Mouse (Mus musculus): ENCODE measurements around the gene 2010315B03Rik. TPM values are rescaled to one million over a fixed set of nuclear protein-coding genes. Genes with fewer than 3 reads are reported as not detected.

2010315B03Rik gene
- 21.6 and 30.0 TPM in 2 replicates for polyA plus RNA-seq (2012; rRNA removed)

DNA sequence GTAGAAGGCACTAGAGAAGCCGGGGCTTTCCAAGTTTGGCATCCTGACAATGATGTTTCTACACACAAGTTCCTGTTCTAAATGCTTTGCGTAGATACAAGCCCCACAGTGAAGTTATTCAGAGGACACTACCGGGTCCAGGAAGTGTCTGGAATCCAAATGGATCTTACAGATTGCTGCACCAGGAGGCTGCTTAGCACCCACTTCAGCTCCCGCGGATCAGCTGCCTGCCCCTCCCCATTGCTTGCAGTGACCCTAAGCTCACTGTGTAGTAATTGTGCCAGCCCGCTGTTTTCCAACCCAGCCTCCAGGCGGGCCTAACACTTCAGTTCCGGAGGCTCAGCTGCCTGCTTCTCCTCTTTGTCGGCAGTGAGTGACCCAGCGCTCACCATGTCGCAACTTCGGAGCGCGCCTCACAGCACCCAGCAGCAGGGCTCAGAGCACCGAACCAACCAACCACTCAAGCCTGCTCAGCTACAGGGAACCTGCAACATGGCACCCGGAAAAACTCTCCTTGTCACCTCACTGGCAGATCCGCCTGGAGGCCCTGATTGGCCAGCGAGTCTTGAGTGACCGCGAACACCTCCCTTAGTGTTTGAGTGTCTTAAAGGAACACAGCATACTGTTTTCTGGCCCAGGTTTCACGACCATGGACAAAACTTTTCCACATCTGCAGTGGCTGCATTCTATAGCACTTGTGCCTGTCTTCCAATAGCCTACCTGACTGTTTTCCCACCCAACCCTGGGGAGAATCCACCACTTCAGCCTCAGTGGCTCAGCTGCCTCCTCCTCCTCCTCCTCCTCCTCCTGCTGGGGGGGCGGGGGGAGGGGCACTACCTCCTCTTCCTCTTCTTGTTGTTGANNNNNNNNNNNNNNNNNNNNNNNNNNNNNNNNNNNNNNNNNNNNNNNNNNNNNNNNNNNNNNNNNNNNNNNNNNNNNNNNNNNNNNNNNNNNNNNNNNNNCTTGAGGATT lies at the start of gene 2010315B03Rik:
Gene 2010315B03Rik, minus strand, starts transcription at position 526 of the 972 bp plus-strand sequence.
- DNase-seq (ENCODE audit: low spot score): peak; percentile 76

DNA sequence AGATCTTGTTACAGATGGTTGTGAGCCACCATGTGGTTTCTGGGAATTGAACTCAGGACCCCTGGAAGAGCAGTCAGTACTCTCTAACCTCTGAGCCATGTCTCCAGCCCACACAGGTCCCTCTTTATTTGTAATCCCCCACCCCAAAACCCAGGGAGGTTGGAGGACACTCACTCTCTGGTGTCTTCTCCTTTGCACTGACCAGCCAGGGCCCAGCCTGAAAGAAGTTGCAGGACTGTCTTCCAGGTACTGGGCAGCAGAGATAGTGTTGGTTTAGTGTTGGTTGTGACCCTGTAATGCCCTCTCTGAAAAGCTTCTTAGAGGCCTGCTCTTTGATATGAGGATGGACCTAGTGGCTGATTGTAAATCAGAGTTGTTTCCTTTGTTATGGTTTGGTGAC lies 994 bp downstream of the 2010315B03Rik start:
- no peak for DNase-seq (ENCODE audit: low spot score)

DNA sequence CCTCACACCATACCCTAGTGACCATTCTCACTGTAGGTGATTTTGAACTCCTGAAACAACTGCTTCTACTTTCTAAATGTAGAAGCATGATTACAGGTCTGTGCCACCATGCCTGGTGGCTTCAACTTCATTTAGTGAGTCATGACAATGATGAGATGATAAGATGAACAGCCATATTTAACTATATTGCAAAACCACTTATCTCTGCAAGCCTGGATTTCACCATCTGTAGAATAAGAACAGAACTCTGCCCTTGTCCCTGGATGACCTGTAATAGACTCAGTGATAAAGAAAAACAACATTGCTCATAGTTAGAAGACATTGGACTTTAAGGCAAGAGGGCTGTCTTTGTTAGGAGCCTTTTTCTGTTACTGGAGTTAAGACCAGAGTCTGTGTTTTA lies 24.2 kb downstream of the 2010315B03Rik start:
- DNase-seq (ENCODE audit: low spot score): no peak

DNA sequence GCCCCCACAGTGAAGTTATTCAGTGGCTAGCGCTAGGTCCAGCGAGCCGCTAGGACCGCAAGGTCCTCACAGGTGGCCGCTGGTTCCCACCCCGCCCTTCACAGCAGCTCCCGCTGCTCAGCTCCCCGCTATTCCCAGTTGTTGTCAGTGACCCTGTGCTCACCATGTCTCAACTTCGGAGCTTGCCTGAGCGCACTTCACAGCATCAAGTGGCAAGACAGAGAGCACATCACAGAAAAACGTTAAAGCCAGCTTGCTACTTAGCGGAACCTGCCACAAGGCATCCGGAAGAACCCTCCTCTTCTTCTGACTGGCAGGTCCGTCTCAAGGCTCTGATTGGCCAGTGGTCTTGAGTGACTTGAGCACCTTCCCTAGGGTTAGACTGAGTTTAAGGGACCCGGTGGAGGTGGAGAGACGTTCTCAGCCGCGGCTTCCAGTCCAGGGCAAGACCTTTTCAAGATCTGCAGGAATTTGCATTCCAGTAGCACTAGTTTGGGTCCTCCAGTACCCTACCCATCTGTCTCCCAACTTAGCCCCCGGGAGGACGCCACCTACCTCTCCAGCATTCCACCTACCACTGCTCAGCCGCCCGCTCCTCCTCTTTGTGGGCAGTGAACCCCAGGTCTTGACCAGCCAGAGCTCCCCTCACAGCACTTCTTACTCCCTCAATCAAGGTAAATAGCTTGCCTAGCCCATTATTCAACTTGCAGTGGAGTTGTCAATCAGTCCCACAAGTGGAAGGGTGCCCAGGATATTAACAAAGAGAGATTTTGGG lies 30.4 kb downstream of the 2010315B03Rik start:
- DNase-seq (ENCODE audit: low spot score): peak; percentile 64

DNA sequence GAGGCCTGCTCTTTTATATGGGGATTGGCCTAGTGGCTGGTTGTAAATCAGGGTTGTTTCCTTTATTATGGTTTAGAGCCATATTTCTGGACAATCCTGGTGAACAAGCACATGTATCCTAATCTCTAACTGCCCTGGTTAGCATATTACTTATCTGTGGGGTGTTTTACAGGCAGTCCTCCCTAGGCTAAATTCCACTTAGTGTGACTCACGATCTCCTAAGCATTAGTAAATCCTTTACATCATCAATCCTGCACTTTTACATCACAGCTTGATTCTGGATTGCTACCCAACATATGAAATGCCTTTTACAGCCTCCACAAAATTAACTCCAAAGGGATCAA lies 31.1 kb downstream of the 2010315B03Rik start:
- DNase-seq (ENCODE audit: low spot score): no peak

DNA sequence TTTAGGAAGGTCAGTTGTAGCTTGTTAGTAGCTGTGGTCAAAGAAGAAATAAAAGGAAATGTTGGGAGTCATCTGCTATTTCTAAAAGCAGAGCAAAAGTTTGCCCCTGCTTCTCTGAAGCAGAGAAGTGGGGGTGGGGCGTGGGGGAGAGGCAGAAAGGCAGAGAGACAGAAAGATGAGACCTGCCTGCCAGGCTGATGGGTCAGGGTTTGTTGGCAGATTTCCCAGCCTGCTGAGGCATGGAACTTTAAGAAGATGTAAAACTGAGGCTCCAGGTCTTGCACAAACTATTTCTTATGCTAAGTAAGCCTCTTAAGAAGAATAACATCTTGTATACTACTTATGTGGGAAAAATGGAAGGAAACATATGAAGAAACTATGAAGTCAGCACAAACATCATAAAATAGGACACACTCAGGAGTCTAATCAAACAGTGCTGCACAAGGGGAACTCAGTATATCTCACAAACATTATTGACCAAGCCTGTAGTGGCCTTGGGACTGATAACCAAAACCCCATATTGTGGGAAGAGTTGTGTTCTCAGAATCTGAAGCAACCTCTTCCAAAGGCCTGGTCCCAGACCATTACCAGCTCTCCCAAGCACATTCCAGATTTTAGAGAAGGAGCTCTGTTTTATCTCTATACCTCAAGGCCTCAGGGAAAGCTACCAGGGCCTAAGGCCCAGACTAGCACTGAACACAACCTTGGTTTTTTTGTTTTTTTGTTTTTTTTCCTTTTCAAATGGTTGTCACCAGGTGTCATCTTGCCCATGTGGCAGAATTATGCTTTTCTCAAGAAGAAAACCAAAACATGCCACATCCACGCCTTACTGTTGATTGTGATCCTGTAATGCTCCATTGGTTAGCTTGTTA lies 31.7 kb downstream of the 2010315B03Rik start:
- DNase-seq (ENCODE audit: low spot score): no peak

DNA sequence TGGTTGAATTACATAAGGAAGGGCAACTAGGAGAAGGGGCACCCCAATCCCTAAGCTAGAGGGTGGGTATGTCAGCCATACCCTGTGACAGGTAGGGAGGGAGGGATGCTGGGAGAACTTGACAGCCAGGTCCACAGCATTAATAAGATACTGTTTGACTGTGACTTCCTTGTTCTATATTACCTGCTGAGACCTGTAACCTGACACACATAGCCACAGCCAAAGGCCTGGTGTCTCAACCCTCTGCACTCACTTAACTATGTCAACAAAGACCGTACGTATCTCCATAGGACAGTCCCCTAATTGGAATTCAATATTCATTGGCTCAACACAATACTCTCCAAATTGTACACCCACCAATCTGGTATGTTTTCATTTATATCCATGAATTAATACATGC lies 33.2 kb downstream of the 2010315B03Rik start:
- no peak for DNase-seq (ENCODE audit: low spot score)

DNA sequence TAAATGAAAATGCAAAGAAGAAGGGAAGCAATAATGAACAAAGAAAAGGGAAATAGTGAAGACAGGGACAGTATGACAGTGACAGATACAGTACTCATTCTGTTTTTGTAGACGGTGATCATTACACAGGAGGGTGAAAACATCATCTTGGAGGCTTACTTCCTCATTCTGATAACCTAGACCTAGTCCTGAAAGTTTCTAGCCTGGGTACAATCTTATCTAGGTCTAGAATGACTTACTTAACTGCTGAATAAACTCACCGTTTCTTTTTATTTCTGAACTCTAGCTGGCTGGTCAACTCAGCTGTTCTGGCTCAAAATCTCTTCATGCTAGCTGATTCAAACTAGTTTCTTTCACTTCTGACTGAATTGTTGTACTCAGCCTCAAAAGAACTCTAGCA lies 37.4 kb downstream of the 2010315B03Rik start:
- DNase-seq (ENCODE audit: low spot score): no peak

DNA sequence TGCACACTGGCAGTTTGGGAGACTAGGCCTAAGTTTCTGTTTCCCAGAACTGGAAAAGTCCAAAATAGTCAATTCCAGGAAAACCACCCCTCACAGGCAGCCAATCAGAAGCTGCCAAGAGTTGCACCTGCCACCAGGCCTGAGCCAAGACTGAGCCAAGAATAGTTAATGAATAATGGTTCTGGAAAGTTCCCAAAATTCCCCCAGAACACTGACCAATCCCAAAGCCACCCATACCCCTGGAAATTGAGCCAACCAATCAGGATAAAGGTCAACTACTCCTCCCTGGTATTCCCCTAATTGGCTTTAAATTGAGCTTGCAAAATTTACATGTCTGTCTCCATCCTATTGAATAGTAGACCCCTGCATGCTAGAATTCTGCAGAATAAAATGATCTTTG lies 39.3 kb downstream of the 2010315B03Rik start:
- DNase-seq (ENCODE audit: low spot score): no peak

DNA sequence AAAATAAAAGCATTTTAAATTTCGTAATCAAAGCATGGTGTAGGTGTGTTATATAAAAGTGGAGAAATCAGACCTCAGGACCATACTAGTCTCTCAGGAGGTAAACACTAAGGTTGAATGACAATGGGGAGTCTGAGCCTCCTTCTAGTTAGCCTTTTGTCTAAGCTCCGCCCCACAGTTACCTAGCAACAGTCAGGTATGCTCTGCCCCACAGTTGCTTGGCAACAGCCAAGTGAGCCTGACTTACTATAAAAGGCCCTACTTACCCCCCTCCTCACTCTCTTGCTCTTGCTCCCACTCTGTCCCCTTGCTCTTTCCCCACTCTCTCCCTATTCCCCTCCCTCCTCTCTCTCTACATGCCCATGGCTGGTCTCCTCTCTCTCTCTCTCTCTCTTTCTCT lies 44.6 kb downstream of the 2010315B03Rik start:
- no peak for DNase-seq (ENCODE audit: low spot score)

DNA sequence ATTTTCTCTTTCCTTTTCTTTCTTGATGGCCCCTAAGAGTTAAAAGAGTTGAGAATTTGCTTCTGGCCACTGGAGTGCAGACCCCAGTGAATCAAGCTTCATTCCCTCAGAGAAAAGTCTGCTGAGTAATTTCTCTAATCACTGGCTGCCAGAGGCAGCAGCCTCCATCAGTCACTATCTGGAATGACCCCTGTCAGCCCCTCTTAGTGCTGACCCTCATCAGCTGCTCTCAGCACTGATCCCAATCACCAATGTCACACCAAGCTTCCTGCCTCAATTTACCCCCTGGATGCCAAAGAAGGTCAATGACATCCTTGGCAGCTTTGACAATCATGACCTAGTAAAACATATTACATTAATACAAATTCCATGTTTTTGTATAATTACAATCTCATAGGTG lies 45.0 kb downstream of the 2010315B03Rik start:
- no peak for DNase-seq (ENCODE audit: low spot score)

DNA sequence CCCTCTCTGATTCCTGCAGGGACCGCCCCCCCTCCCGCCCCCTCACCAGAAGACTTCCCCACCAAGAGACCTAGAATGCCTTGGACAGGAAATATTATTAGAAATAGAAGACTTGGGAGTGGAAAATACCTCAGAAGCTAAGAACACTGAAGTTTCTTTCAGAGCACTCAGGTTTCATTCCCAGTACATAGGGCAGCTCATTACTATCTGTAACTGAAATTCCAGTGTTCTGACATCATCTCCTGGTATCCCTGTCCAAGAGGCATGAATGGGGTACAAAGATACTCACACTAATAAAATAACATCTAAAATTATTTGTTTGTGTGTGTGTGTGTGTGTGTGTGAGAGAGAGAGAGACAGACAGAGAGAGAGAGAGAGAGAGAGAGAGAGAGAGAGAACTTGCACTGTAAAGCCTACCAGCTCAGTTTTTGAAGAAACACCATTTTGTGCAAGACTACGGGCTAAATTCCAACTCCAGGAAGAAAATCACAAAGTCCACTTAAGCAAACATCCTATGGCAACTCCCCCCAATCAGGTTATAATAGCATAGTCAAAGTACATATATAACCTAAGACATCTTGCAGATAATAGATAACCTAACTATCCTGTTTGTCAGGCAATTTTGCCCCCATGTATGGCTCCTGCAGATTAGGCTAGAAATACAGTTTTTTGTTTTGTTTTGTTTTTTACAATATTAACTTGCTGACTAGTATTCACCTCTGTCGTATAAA lies 49.3 kb downstream of the 2010315B03Rik start:
- no peak for DNase-seq (ENCODE audit: low spot score)

DNA sequence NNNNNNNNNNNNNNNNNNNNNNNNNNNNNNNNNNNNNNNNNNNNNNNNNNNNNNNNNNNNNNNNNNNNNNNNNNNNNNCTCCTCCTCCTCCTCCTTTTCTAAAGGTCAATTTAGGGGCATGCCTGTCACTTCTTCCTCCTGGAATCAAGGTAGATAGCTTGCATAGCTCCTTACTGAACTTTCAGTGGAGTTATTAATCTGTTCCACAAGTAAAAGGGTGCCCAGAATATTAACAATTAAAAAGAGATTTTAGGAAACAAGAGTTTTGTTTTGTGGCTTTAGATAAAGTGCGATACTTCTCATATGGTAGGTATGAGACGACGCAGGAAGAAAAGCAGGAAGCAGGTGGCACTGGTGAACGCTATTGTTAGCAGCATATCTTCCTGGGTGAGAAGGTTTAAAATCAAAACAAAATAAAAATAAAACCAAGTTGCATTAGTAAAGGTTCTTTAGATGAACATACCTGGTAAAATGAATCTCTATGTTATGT lies 54.4 kb downstream of the 2010315B03Rik start:
- no peak for DNase-seq (ENCODE audit: low spot score)

DNA sequence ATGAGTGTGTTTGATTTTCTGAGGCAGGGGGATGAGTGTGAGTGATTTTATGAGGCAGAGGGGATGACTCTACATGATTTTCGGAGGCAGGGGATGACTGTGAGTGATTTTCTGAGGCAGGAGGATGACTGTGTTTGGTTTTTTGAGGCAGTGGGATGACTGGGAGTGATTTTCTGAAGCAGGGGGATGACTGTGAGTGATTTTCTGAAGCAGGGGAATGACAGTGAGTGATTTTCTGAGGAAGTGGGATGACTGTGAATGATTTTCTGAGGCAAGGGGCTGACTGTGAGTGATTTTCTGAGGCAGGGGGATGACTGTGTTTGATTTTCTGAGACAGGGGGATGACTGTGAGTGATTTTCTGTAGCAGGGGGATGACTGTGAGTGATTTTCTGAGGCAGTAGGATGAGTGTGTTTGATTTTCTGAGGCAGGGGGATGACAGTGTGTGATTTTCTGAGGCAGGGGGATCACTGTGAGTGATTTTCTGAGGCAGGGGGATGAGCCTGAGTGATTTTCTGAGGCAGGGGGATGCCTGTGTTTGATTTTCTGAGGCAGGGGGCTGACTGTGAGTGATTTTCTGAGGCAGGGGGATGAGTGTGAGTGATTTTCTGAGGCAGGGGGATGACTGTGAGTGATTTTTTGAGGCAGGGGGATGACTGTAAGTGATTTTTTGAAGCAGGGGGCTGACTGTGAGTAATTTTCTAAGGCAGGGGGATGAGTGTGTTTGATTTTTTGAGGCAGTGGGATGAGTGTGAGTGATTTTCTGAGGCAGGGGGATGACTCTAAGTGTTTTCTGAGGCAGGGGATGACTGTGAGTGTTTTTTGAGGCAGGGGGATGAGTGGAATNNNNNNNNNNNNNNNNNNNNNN lies 55.1 kb downstream of the 2010315B03Rik start:
- DNase-seq (ENCODE audit: low spot score): peak; percentile 33

DNA sequence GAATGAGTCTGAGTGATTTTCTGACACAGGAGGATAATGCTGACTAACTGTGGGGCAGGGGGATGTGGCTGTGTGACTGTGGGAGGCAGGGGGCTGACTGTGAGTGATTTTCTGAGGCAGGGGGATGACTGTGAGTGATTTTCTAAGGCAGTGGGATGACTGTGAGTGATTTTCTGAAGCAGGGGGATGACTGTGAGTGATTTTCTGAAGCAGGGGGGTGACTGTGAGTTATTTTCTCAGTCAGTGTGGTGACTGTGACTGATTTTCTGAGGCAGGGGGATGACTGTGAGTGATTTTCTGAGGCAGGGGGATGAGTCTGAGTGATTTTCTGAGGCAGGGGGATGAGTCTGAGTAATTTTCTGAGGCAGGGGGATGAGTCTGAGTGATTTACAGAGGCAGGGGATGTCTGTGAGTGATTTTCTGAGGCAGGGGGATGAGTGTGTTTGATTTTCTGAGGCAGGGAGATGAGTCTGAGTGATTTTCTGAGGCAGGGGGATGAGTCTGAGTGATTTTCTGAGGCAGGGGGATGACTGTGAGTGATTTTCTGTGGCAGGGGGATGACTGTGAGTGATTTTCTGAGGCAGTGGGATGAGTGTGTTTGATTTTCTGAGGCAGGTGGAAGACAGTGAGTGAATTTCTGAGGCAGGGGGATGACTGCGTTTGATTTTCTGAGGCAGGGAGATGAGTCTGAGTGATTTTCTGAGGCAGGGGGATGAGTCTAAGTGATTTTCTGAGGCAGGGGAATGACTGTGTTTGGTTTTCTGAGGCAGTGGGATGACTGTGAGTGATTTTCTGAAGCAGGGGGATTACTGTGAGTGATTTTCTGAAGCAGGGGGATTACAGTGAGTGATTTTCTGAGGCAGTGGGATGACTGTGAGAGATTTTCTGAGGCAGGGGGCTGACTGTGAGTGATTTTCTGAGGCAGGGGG lies 56.0 kb downstream of the 2010315B03Rik start:
- DNase-seq (ENCODE audit: low spot score): peak; percentile 22

DNA sequence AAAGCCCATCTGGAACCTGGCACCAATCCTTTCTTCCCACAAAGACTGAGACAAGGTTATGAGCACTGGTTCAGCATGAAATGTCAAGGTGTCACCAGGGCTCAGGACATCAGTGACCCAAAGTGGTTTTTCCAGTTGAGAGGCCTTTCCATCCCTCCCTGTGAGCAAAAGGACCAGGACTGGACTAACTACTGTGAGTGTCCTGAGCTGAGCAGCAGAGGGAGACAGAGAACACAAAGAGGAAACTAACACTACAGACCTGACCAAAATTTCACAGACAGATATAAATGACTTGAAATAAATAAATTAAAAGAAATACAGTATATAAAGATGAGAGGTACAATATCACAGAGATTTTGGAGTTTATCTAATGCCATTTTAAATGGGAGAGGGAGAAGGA lies 61.1 kb downstream of the 2010315B03Rik start:
- no peak for DNase-seq (ENCODE audit: low spot score)
